9 mouse cellular contexts compared by ENCODE assay signal in genomic region chr16:77593828-77594421, GRCm38 (mm10). TPM values are rescaled to one million over a fixed set of nuclear protein-coding genes. Genes with fewer than 3 reads are reported as not detected.
A peak's percentile ranks its signal among the peaks of the same experiment; 100 is the strongest.
DNase-seq lines count a peak whose midpoint lies in the region; ATAC-seq and TF ChIP-seq lines count a peak whose summit lies in the region.
"Had no signal": no experiment of that assay in that cellular context is flagged by ENCODE, and none has a peak within 500 bp of the region (broad histone marks: within the 10 kb centered on the region; RNA-seq: fewer than 3 reads in every experiment).

No protein-coding gene starts in this region.

- H3K9me3 ChIP-seq in hindbrain, embryonic 11.5 days (ENCODE audit: control insufficient read depth, low read length), result no peaks in the 10 kb centered on the region
- H3K9me3 ChIP-seq in midbrain, embryonic 12.5 days, result no peaks in the 10 kb centered on the region
- no peaks in the 10 kb centered on the region for H3K9me3 ChIP-seq in stomach, postnatal 0 days (ENCODE audit: control insufficient read depth, low read length)
- H3K9me3 ChIP-seq: liver, embryonic 15.5 days had no signal

- peak overlapping the region; percentile 64 for H3ac ChIP-seq in C2C12 (ENCODE audit: control insufficient read depth, insufficient read length, low read depth)

- ATAC-seq in hindbrain, embryonic 11.5 days (ENCODE audit: low FRiP score), result peak; percentile 83
- peak; percentile 71 for ATAC-seq in midbrain, embryonic 12.5 days (ENCODE audit: low FRiP score, low read depth)
- peak; percentile 61; the same call in 1 of the 2 replicates for ATAC-seq in stomach, postnatal 0 days (ENCODE audit: low FRiP score, low TSS enrichment)
- ATAC-seq in monocyte, adult 5-6 weeks (replicated peaks; ENCODE audit: insufficient number of reproducible peaks, low FRiP score, low TSS enrichment, poor library complexity, severe bottlenecking), result no peak

- peak; percentile 72 to 74 for DNase-seq in frontal cortex, postnatal 10 days (ENCODE audit: low spot score in 2 of 2)
- DNase-seq in hindbrain, embryonic 11.5 days (ENCODE audit: low spot score), result peak; percentile 49
- peak; percentile 55 for DNase-seq in left cerebral cortex, adult 11 months (ENCODE audit: low spot score)
- peak; percentile 20 for DNase-seq in stomach, postnatal 0 days (ENCODE audit: low spot score)

- peak overlapping the region; percentile 90 for H3K27ac ChIP-seq in brown adipose tissue, adult 24 weeks (replicated peaks; ENCODE audit: low read depth, low read length)
- 0 out of 2 replicates have a peak overlapping the region, but pooled peaks have one; percentile 59 for H3K27ac ChIP-seq in hindbrain, embryonic 11.5 days (ENCODE audit: low read depth, low read length)
- H3K27ac ChIP-seq in midbrain, embryonic 12.5 days (replicated peaks), result peak overlapping the region; percentile 84
- H3K27ac ChIP-seq in stomach, postnatal 0 days (replicated peaks), result peak overlapping the region; percentile 36
- H3K27ac ChIP-seq: liver, embryonic 15.5 days had no signal

- H3K79me2 ChIP-seq in C2C12 (ENCODE audit: control insufficient read depth, insufficient read depth), result peaks cover 4% of the 10 kb centered on the region

- H3K36me3 ChIP-seq in C2C12 (ENCODE audit: control insufficient read depth, insufficient read depth), result peaks cover 1% of the 10 kb centered on the region
- 0 out of 2 replicates have a peak, but pooled peaks cover 2% of the 10 kb centered on the region for H3K36me3 ChIP-seq in hindbrain, embryonic 11.5 days (ENCODE audit: control insufficient read depth, insufficient read depth, low read length)
- H3K36me3 ChIP-seq in midbrain, embryonic 12.5 days, result no peaks in the 10 kb centered on the region
- H3K36me3 ChIP-seq in stomach, postnatal 0 days (ENCODE audit: control insufficient read depth, insufficient read depth, low read length), result no peaks in the 10 kb centered on the region
- H3K36me3 ChIP-seq: liver, embryonic 15.5 days had no signal

- no peak overlapping the region for H3K4me2 ChIP-seq in hindbrain, embryonic 11.5 days (replicated peaks; ENCODE audit: low read depth, low read length)
- peak overlapping the region; percentile 38 for H3K4me2 ChIP-seq in midbrain, embryonic 12.5 days (replicated peaks)
- peak overlapping the region; percentile 28 for H3K4me2 ChIP-seq in stomach, postnatal 0 days (replicated peaks; ENCODE audit: low read depth)
- H3K4me2 ChIP-seq: liver, embryonic 15.5 days had no signal

- peaks cover 5% of the 10 kb centered on the region for H3K79me3 ChIP-seq in C2C12 (ENCODE audit: low read depth)

- H3K27me3 ChIP-seq in C2C12 (ENCODE audit: control insufficient read depth, insufficient read depth, insufficient read length), result no peaks in the 10 kb centered on the region
- H3K27me3 ChIP-seq in hindbrain, embryonic 11.5 days (ENCODE audit: control insufficient read depth, insufficient read depth, low read length), result no peaks in the 10 kb centered on the region
- H3K27me3 ChIP-seq in midbrain, embryonic 12.5 days, result no peaks in the 10 kb centered on the region
- no peaks in the 10 kb centered on the region for H3K27me3 ChIP-seq in stomach, postnatal 0 days (ENCODE audit: control insufficient read depth, insufficient read depth, low read length)
- H3K27me3 ChIP-seq: liver, embryonic 15.5 days had no signal

- no peak overlapping the region for H3K9ac ChIP-seq in hindbrain, embryonic 11.5 days (ENCODE audit: low read depth, low read length)
- H3K9ac ChIP-seq in midbrain, embryonic 12.5 days (replicated peaks), result no peak overlapping the region
- H3K9ac ChIP-seq in stomach, postnatal 0 days (ENCODE audit: low read length), result no peak overlapping the region
- H3K9ac ChIP-seq: liver, embryonic 15.5 days had no signal

- H3K4me1 ChIP-seq in brown adipose tissue, adult 24 weeks (ENCODE audit: control insufficient read depth, insufficient read depth, insufficient read length, low read length), result no peaks in the 10 kb centered on the region
- H3K4me1 ChIP-seq in hindbrain, embryonic 11.5 days (replicated peaks; ENCODE audit: control insufficient read depth, insufficient read depth, low read length), result no peaks in the 10 kb centered on the region
- H3K4me1 ChIP-seq in midbrain, embryonic 12.5 days, result peaks cover 21% of the 10 kb centered on the region
- no peaks in the 10 kb centered on the region for H3K4me1 ChIP-seq in stomach, postnatal 0 days (replicated peaks; ENCODE audit: control insufficient read depth, insufficient read depth)
- H3K4me1 ChIP-seq: liver, embryonic 15.5 days had no signal

- 51% methylated on average over 12 of the region's 12 CpGs for WGBS in hindbrain, embryonic 11.5 days
- WGBS in midbrain, embryonic 12.5 days, result 30% methylated on average over 12 of the region's 12 CpGs
- WGBS in stomach, postnatal 0 days, result 24% methylated on average over 12 of the region's 12 CpGs

- TF ChIP-seq CTCF in C2C12 (IDR thresholded peaks at IDR 0.05; ENCODE audit: control insufficient read depth, insufficient read depth, insufficient read length), result no peak
- no peak for TF ChIP-seq CTCF in stomach, postnatal 0 days (IDR thresholded peaks at IDR 0.05; ENCODE audit: low read depth)

- no peak overlapping the region for H3K4me3 ChIP-seq in C2C12 (ENCODE audit: insufficient read depth, poor library complexity, severe bottlenecking)
- H3K4me3 ChIP-seq in brown adipose tissue, adult 24 weeks (ENCODE audit: insufficient read depth, low read depth, low read length), result peak overlapping the region; percentile 66
- H3K4me3 ChIP-seq in hindbrain, embryonic 11.5 days (ENCODE audit: low read depth, low read length), result no peak overlapping the region
- H3K4me3 ChIP-seq in midbrain, embryonic 12.5 days, result no peak overlapping the region
- H3K4me3 ChIP-seq in stomach, postnatal 0 days (ENCODE audit: low read depth, low read length), result 0 out of 2 replicates have a peak overlapping the region, but pooled peaks have one; percentile 2
- H3K4me3 ChIP-seq: liver, embryonic 15.5 days had no signal

- no peak for TF ChIP-seq EP300 in stomach, postnatal 0 days (optimal IDR thresholded peaks at IDR 0.05)

TF ChIP-seq in C2C12, 6 proteins besides CTCF, POLR2A, EP300 and RAD21:
- peak; percentile 76 for TF ChIP-seq USF1 (IDR thresholded peaks at IDR 0.05; ENCODE audit: low read depth)
- no peak for TF ChIP-seq FOSL1 (IDR thresholded peaks at IDR 0.05; ENCODE audit: insufficient read depth, low read length, poor library complexity, severe bottlenecking)

RNA-seq across cellular contexts. Expression of gene Gm11146, which starts 8.0 kb away (rescaled TPM):
- not detected for polyA plus RNA-seq in C2C12 (2012; fragmentation: generic; extraction: Trizol)
- polyA plus RNA-seq in brown adipose tissue, adult 24 weeks (2012; ENCODE audit: insufficient read depth, insufficient read length, missing spikeins), result not detected in 2 replicates
- polyA plus RNA-seq in hindbrain, embryonic 11.5 days (2014; fragmentation: Nextera tagmentation; extraction: Ambion mirVana), result not detected in 2 replicates
- not detected in 2 replicates for polyA plus RNA-seq in midbrain, embryonic 12.5 days (2016; fragmentation: Nextera tagmentation; extraction: Ambion mirVana)
- not detected in 2 replicates for polyA plus RNA-seq in stomach, postnatal 0 days (2015; fragmentation: Nextera tagmentation; extraction: Ambion mirVana)
- total RNA-seq in monocyte, adult 5-6 weeks (2017), result not detected in 3 replicates
- polyA plus RNA-seq: liver, embryonic 15.5 days had no signal

Comparison
In these comparisons a context has a peak if more than half of its experiments do, and no peak if none do; other contexts are left out.
1. H3K4me3 ChIP-seq: peak in brown adipose tissue, adult 24 weeks (single experiment) and stomach, postnatal 0 days (single experiment); none in C2C12 (single experiment), hindbrain, embryonic 11.5 days (single experiment) and midbrain, embryonic 12.5 days (single experiment).
2. H3K27ac ChIP-seq: peak in every context shown above with its lines; median percentile 90 in brown adipose tissue, adult 24 weeks; 84 in midbrain, embryonic 12.5 days; 59 in hindbrain, embryonic 11.5 days; 36 in stomach, postnatal 0 days.
3. DNase-seq: peak in every context shown above with its lines; median percentile 73 in frontal cortex, postnatal 10 days; 55 in left cerebral cortex, adult 11 months; 49 in hindbrain, embryonic 11.5 days; 20 in stomach, postnatal 0 days.